7 mouse cellular contexts compared by ENCODE assay signal in the genomic region with DNA sequence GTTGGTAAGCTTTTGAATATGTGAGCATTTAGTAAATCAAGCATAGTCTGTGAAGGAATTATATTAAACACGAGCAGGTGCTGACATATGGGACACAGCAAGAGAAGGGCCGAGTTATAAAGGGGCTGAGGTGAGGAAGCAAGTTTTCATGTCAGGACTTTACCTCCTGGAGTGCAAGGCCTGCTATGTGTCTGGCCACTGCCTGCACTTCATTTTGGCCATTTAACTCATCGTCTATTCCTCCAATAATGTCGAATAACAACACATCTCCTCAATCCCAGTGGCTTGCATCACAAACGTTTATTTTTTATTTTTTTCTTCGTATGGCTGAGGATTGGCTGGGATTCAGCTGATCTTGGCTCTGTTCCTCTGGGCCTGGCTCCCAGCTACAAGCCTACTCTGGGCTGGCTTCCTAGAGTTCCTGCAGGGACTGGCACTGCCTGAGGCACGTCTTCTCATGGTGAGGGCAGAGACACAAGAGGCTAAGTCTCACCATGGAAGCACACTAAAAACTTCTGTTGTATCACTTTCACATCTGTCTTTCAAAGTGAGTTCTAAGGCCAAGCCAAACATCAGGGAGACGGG. TPM values are rescaled to one million over a fixed set of nuclear protein-coding genes. Genes with fewer than 3 reads are reported as not detected.
A peak's percentile ranks its signal among the peaks of the same experiment; 100 is the strongest.
DNase-seq lines count a peak whose midpoint lies in the region; ATAC-seq and TF ChIP-seq lines count a peak whose summit lies in the region.

No protein-coding gene starts in this region.

- no peak overlapping the region for H3K9ac ChIP-seq in kidney, postnatal 0 days (ENCODE audit: low read depth, low read length)
- no peak overlapping the region for H3K9ac ChIP-seq in kidney, embryonic 15.5 days
- no peak overlapping the region for H3K9ac ChIP-seq in intestine, embryonic 15.5 days

- no peak overlapping the region for H3K27ac ChIP-seq in kidney, postnatal 0 days
- H3K27ac ChIP-seq in kidney, embryonic 15.5 days = no peak overlapping the region
- no peak overlapping the region for H3K27ac ChIP-seq in layer of hippocampus, adult 2 months
- H3K27ac ChIP-seq in intestine, embryonic 15.5 days = no peak overlapping the region

- no peaks in the 10 kb centered on the region for H3K27me3 ChIP-seq in kidney, postnatal 0 days (ENCODE audit: insufficient read depth, low read length)
- H3K27me3 ChIP-seq in kidney, embryonic 15.5 days = no peaks in the 10 kb centered on the region
- H3K27me3 ChIP-seq in intestine, embryonic 15.5 days (replicated peaks) = no peaks in the 10 kb centered on the region

- peak; percentile 46 for DNase-seq in kidney, postnatal 0 days (ENCODE audit: low spot score)
- DNase-seq in NIH3T3 (ENCODE audit: low read depth) = peak; percentile 58
- peak; percentile 84 to 88 for DNase-seq in cerebellum, adult 18-20 months
- DNase-seq in layer of hippocampus, adult 2 months (ENCODE audit: low spot score in 2 of 2) = peak; percentile 57 to 63
- DNase-seq in urinary bladder, postnatal 4 days (ENCODE audit: low spot score in 2 of 2) = no peak

- no peak overlapping the region for H3K4me2 ChIP-seq in kidney, postnatal 0 days (ENCODE audit: low read length)
- H3K4me2 ChIP-seq in kidney, embryonic 15.5 days = no peak overlapping the region
- no peak overlapping the region for H3K4me2 ChIP-seq in intestine, embryonic 15.5 days (replicated peaks)

- ATAC-seq in kidney, postnatal 0 days (replicated peaks; ENCODE audit: low FRiP score, low read depth) = no peak
- ATAC-seq in kidney, embryonic 15.5 days (replicated peaks; ENCODE audit: low FRiP score) = no peak
- no peak for ATAC-seq in intestine, embryonic 15.5 days

- WGBS in kidney, postnatal 0 days = 61% methylated on average over 8 of the region's 8 CpGs
- WGBS in kidney, embryonic 15.5 days = 60% methylated on average over 8 of the region's 8 CpGs
- WGBS in intestine, embryonic 15.5 days = 65% methylated on average over 8 of the region's 8 CpGs

- TF ChIP-seq CTCF in kidney, postnatal 0 days (IDR thresholded peaks at IDR 0.05; ENCODE audit: low read depth) = no peak
- no peak for TF ChIP-seq CTCF in layer of hippocampus, adult 2 months (conservative IDR thresholded peaks at IDR 0.05)

- H3K36me3 ChIP-seq in kidney, postnatal 0 days (ENCODE audit: insufficient read depth, low read length) = no peaks in the 10 kb centered on the region
- H3K36me3 ChIP-seq in kidney, embryonic 15.5 days = no peaks in the 10 kb centered on the region
- no peaks in the 10 kb centered on the region for H3K36me3 ChIP-seq in intestine, embryonic 15.5 days

- H3K4me3 ChIP-seq in kidney, postnatal 0 days (replicated peaks; ENCODE audit: low read depth, low read length) = no peak overlapping the region
- H3K4me3 ChIP-seq in kidney, embryonic 15.5 days (replicated peaks) = no peak overlapping the region
- H3K4me3 ChIP-seq in layer of hippocampus, adult 2 months = no peak overlapping the region
- no peak overlapping the region for H3K4me3 ChIP-seq in intestine, embryonic 15.5 days (replicated peaks)

- H3K9me3 ChIP-seq in kidney, postnatal 0 days (replicated peaks; ENCODE audit: low read length) = no peaks in the 10 kb centered on the region
- H3K9me3 ChIP-seq in kidney, embryonic 15.5 days (replicated peaks) = no peaks in the 10 kb centered on the region
- no peaks in the 10 kb centered on the region for H3K9me3 ChIP-seq in intestine, embryonic 15.5 days

- H3K4me1 ChIP-seq in kidney, postnatal 0 days (replicated peaks; ENCODE audit: insufficient read depth, low read length) = no peaks in the 10 kb centered on the region
- peaks cover 11% of the 10 kb centered on the region for H3K4me1 ChIP-seq in kidney, embryonic 15.5 days
- no peaks in the 10 kb centered on the region for H3K4me1 ChIP-seq in intestine, embryonic 15.5 days (replicated peaks)

RNA-seq across cellular contexts. Expression of gene Cd83, which starts 20.5 kb away (rescaled TPM):
- polyA plus RNA-seq in kidney, postnatal 0 days (2015; fragmentation: Nextera tagmentation; extraction: Ambion mirVana) = 35.8 and 40.6 TPM in 2 replicates
- polyA plus RNA-seq in kidney, embryonic 15.5 days (2015; fragmentation: Nextera tagmentation; extraction: Ambion mirVana) = 29.4 and 32.4 TPM in 2 replicates
- 1 to 10 TPM; 7.5 to 8.3 TPM for total RNA-seq in layer of hippocampus, adult 2 months (2021)
- polyA plus RNA-seq in intestine, embryonic 15.5 days (2015; fragmentation: Nextera tagmentation; extraction: Ambion mirVana) = 9.1 and 10.3 TPM in 2 replicates

Comparison
In these comparisons a context has a peak if more than half of its experiments do, and no peak if none do; other contexts are left out.
1. DNase-seq: peak in kidney, postnatal 0 days (single experiment), NIH3T3 (single experiment), cerebellum, adult 18-20 months (2 of 2) and layer of hippocampus, adult 2 months (2 of 2); none in urinary bladder, postnatal 4 days (0 of 2).